In genomic region chr16:87387444-87387977, GRCm38 (mm10) we compare ENCODE assay signal across 22 mouse cellular contexts. TPM values are rescaled to one million over a fixed set of nuclear protein-coding genes. Genes with fewer than 3 reads are reported as not detected.
A peak's percentile ranks its signal among the peaks of the same experiment; 100 is the strongest.
DNase-seq lines count a peak whose midpoint lies in the region; ATAC-seq and TF ChIP-seq lines count a peak whose summit lies in the region.
"Had no signal": no experiment of that assay in that cellular context is flagged by ENCODE, and none has a peak within 500 bp of the region (broad histone marks: within the 10 kb centered on the region; RNA-seq: fewer than 3 reads in every experiment).

No protein-coding gene starts in this region.

- no peak for ATAC-seq in liver, embryonic 11.5 days (replicated peaks; ENCODE audit: low FRiP score)
- ATAC-seq: forebrain, embryonic 14.5 days; liver, postnatal 0 days; midbrain, embryonic 15.5 days had no signal

- no peaks in the 10 kb centered on the region for H3K9me3 ChIP-seq in liver, embryonic 11.5 days (ENCODE audit: control insufficient read depth, low read length)
- H3K9me3 ChIP-seq: heart, embryonic 10.5 days; hindbrain, embryonic 12.5 days; midbrain, embryonic 15.5 days had no signal

- peaks cover 2% of the 10 kb centered on the region for H3K79me3 ChIP-seq in C2C12 (ENCODE audit: low read depth)

- H3K27me3 ChIP-seq in C2C12 (ENCODE audit: control insufficient read depth, insufficient read depth, insufficient read length), result no peaks in the 10 kb centered on the region
- no peaks in the 10 kb centered on the region for H3K27me3 ChIP-seq in liver, embryonic 11.5 days (replicated peaks; ENCODE audit: control insufficient read depth, insufficient read depth, low read length)
- H3K27me3 ChIP-seq: hindbrain, embryonic 12.5 days; midbrain, embryonic 15.5 days had no signal

- 0 out of 2 replicates have a peak overlapping the region, but pooled peaks have one; percentile 5 for H3K27ac ChIP-seq in macrophage
- H3K27ac ChIP-seq in liver, embryonic 11.5 days (ENCODE audit: low read depth, low read length), result no peak overlapping the region
- H3K27ac ChIP-seq: heart, embryonic 10.5 days; hindbrain, embryonic 12.5 days; left cerebral cortex, adult 2 months; midbrain, embryonic 15.5 days had no signal

- no peak overlapping the region for H3K4me2 ChIP-seq in liver, embryonic 11.5 days
- H3K4me2 ChIP-seq: hindbrain, embryonic 12.5 days; midbrain, embryonic 15.5 days had no signal

- peaks cover 21% of the 10 kb centered on the region for H3K36me3 ChIP-seq in C2C12 (ENCODE audit: control insufficient read depth, insufficient read depth)
- H3K36me3 ChIP-seq in macrophage (ENCODE audit: inconsistent target), result peaks cover 21% of the 10 kb centered on the region
- H3K36me3 ChIP-seq in liver, embryonic 11.5 days (ENCODE audit: control insufficient read depth, insufficient read depth, low read length), result peaks cover 10% of the 10 kb centered on the region; the same call in 1 of the 2 replicates

- H3K79me2 ChIP-seq in C2C12 (ENCODE audit: control insufficient read depth, insufficient read depth), result no peaks in the 10 kb centered on the region
- no peaks in the 10 kb centered on the region for H3K79me2 ChIP-seq in macrophage (ENCODE audit: inconsistent target)

- H3K4me3 ChIP-seq in C2C12 (ENCODE audit: insufficient read depth, poor library complexity, severe bottlenecking), result no peak overlapping the region
- no peak overlapping the region for H3K4me3 ChIP-seq in macrophage (ENCODE audit: inconsistent target)
- H3K4me3 ChIP-seq in liver, embryonic 11.5 days (ENCODE audit: low read depth, low read length), result no peak overlapping the region
- H3K4me3 ChIP-seq: heart, embryonic 10.5 days; hindbrain, embryonic 12.5 days; left cerebral cortex, adult 2 months; midbrain, embryonic 15.5 days had no signal

- 93% methylated on average over 3 of the region's 3 CpGs for WGBS in macrophage (ENCODE audit: missing documents)
- 95% methylated on average over 3 of the region's 3 CpGs for WGBS in liver, embryonic 11.5 days

- peak; percentile 89 for DNase-seq in 3T3-L1 (ENCODE audit: low read depth, low spot score)
- DNase-seq in adrenal gland, postnatal 14 days, result peak; percentile 54
- DNase-seq in heart, postnatal 4 days, result no peak
- no peak for DNase-seq in layer of hippocampus, adult 18-20 months (ENCODE audit: low spot score in 2 of 2)
- DNase-seq in liver, embryonic 11.5 days (ENCODE audit: low spot score), result no peak
- DNase-seq: cerebellum, adult 2 months; cerebellum, postnatal 36 days; gastrocnemius, postnatal 25 days; heart, postnatal 10 days; kidney, adult 2 months; kidney, postnatal 25 days; left cerebral cortex, postnatal 4 days; liver; liver, postnatal 0 days; right cerebral cortex, postnatal 4 days had no signal

- TF ChIP-seq CTCF in C2C12 (IDR thresholded peaks at IDR 0.05; ENCODE audit: control insufficient read depth, insufficient read depth, insufficient read length), result no peak

- no peak overlapping the region for H3K9ac ChIP-seq in liver, embryonic 11.5 days (ENCODE audit: low read depth, low read length)
- H3K9ac ChIP-seq: hindbrain, embryonic 12.5 days; liver, postnatal 0 days; midbrain, embryonic 15.5 days had no signal

- no peaks in the 10 kb centered on the region for H3K4me1 ChIP-seq in liver, embryonic 11.5 days (replicated peaks; ENCODE audit: control insufficient read depth, insufficient read depth, low read length)
- H3K4me1 ChIP-seq: heart, embryonic 10.5 days; hindbrain, embryonic 12.5 days; midbrain, embryonic 15.5 days had no signal

- H3ac ChIP-seq in C2C12 (ENCODE audit: control insufficient read depth, insufficient read length, low read depth), result no peak overlapping the region

TF ChIP-seq in C2C12, 6 proteins besides CTCF, POLR2A, EP300 and RAD21:
- TF ChIP-seq CEBPB (IDR thresholded peaks at IDR 0.05; ENCODE audit: low read depth) (no peak), FOSL1 (IDR thresholded peaks at IDR 0.05; ENCODE audit: insufficient read depth, low read length, poor library complexity, severe bottlenecking) (peak; percentile 67), MYOG (IDR thresholded peaks at IDR 0.05; ENCODE audit: control insufficient read depth, extremely low read depth, insufficient read length) (no peak), MYOD1 (IDR thresholded peaks at IDR 0.05; ENCODE audit: control insufficient read depth, insufficient read length, low read depth) (peak; percentile 76), MAX (IDR thresholded peaks at IDR 0.05) (peak; percentile 40), USF1 (IDR thresholded peaks at IDR 0.05; ENCODE audit: low read depth) (no peak)

RNA-seq across cellular contexts. Expression of gene N6amt1, which starts 33.5 kb away (rescaled TPM):
- polyA plus RNA-seq in C2C12 (2012; fragmentation: generic; extraction: Trizol) (7.3 TPM), macrophage (2018) (21.0 to 35.2 TPM (median 31.8 TPM) in 3 replicates)
- total RNA-seq in adrenal gland, postnatal 14 days (2021), result 21.0 and 24.1 TPM in 2 replicates
- total RNA-seq in macrophage (2018; cell fraction: chromatin; rRNA removed), result 10 to 100 TPM in 25 of 26 experiments, 1 to 10 TPM in 1; 8.0 to 36.6 (median 20.0) TPM
- 10 to 100 TPM; 10.2 to 28.5 (median 17.7) TPM for total RNA-seq in macrophage (2018; cell fraction: cytosol; rRNA removed)
- total RNA-seq in macrophage (2018; cell fraction: nucleus; rRNA removed), result 10 to 100 TPM in 24 of 26 experiments, 1 to 10 TPM in 2; 7.8 to 37.4 (median 14.9) TPM
- total RNA-seq in heart, postnatal 4 days (2021), result 10 to 100 TPM; 29.1 to 31.5 TPM
- total RNA-seq in layer of hippocampus, adult 18-20 months (2021), result 10 to 100 TPM; 17.2 to 20.3 TPM
- polyA plus RNA-seq in liver, embryonic 11.5 days (2014; fragmentation: Nextera tagmentation; extraction: Ambion mirVana), result 15.3 and 19.5 TPM in 2 replicates

RNA-seq across cellular contexts. Expression of gene Ltn1, which starts 44.9 kb away (rescaled TPM):
- polyA plus RNA-seq in C2C12 (2012; fragmentation: generic; extraction: Trizol) (6.8 TPM), macrophage (2018) (9.2 to 17.3 TPM (median 11.8 TPM) in 3 replicates)
- 33.6 and 35.7 TPM in 2 replicates for total RNA-seq in adrenal gland, postnatal 14 days (2021)
- total RNA-seq in macrophage (2018; cell fraction: chromatin; rRNA removed), result 10 to 100 TPM; 25.5 to 70.2 (median 49.2) TPM
- total RNA-seq in macrophage (2018; cell fraction: cytosol; rRNA removed), result 10 to 100 TPM; 11.4 to 22.1 (median 17.0) TPM
- total RNA-seq in macrophage (2018; cell fraction: nucleus; rRNA removed), result 10 to 100 TPM; 21.0 to 47.3 (median 30.2) TPM
- 10 to 100 TPM; 29.6 to 29.9 TPM for total RNA-seq in heart, postnatal 4 days (2021)
- 10 to 100 TPM; 43.5 to 44.2 TPM for total RNA-seq in layer of hippocampus, adult 18-20 months (2021)
- polyA plus RNA-seq in liver, embryonic 11.5 days (2014; fragmentation: Nextera tagmentation; extraction: Ambion mirVana), result 26.3 and 30.3 TPM in 2 replicates

RNA-seq across cellular contexts. Expression of gene Rwdd2b, which starts 52.9 kb away (rescaled TPM):
- polyA plus RNA-seq in C2C12 (2012; fragmentation: generic; extraction: Trizol) (5.2 TPM), macrophage (2018) (5.6 to 7.7 TPM (median 7.2 TPM) in 3 replicates)
- 6.4 and 8.6 TPM in 2 replicates for total RNA-seq in adrenal gland, postnatal 14 days (2021)
- 1 to 10 TPM; 1.4 to 9.8 (median 5.1) TPM for total RNA-seq in macrophage (2018; cell fraction: chromatin; rRNA removed)
- 1 to 10 TPM; 3.4 to 9.5 (median 6.5) TPM for total RNA-seq in macrophage (2018; cell fraction: cytosol; rRNA removed)
- total RNA-seq in macrophage (2018; cell fraction: nucleus; rRNA removed), result 10 to 100 TPM in 1 of 26 experiments, 1 to 10 TPM in 25; 2.1 to 10.5 (median 5.7) TPM
- 1 to 10 TPM; 6.9 to 7.6 TPM for total RNA-seq in heart, postnatal 4 days (2021)
- 10 to 100 TPM in 1 of 2 experiments, 1 to 10 TPM in 1; 9.6 to 10.6 TPM for total RNA-seq in layer of hippocampus, adult 18-20 months (2021)
- polyA plus RNA-seq in liver, embryonic 11.5 days (2014; fragmentation: Nextera tagmentation; extraction: Ambion mirVana), result 12.2 and 12.6 TPM in 2 replicates

Comparison
In these comparisons a context has a peak if more than half of its experiments do, and no peak if none do; other contexts are left out.
1. DNase-seq: peak in 3T3-L1 (single experiment) and adrenal gland, postnatal 14 days (single experiment); none in heart, postnatal 4 days (single experiment), layer of hippocampus, adult 18-20 months (0 of 2) and liver, embryonic 11.5 days (single experiment).